Mouse (Mus musculus) left cerebral cortex, adult 8-10 months (tissue): Measurements from ENCODE around the gene Rragd. TPM values are rescaled to one million over a fixed set of nuclear protein-coding genes. Genes with fewer than 3 reads are reported as not detected.

Experiments
- DNase-seq, 2 experiments: peaks; one replicate each; pipeline ENCODE4 v3.0.0; 2022; ENCODE audit warnings: low spot score in 2 of 2
- total RNA-seq, 4 experiments: library from RNA; stranded (reverse); gene quantifications; 2 replicates each; pipeline ENCODE4 v1.2.4; 2022

Gene Rragd
- total RNA-seq, 4 experiments from 2014 or later, result 95.8 to 117 (median 104) TPM

GRCm38 (mm10) chr4:33032045-33032444 lies 49.2 kb downstream of the Rragd start:
- DNase-seq, result no peak

GRCm38 (mm10) chr4:33033515-33033914 lies 50.7 kb downstream of the Rragd start:
- DNase-seq, result no peak

GRCm38 (mm10) chr4:33039826-33040225 lies 57.0 kb downstream of the Rragd start:
- no peak for DNase-seq

- no peak for DNase-seq
Measured at GRCm38 (mm10) chr4:33049601-33050000, 66.8 kb downstream of the Rragd start.

- peak in 1 of 2 experiments; percentile 41 for DNase-seq
Measured at GRCm38 (mm10) chr4:33052055-33052454, 69.2 kb downstream of the Rragd start.

- DNase-seq, result no peak
Measured at GRCm38 (mm10) chr4:33052650-33053049, 69.8 kb downstream of the Rragd start.

GRCm38 (mm10) chr4:33054426-33054825 lies 71.6 kb downstream of the Rragd start:
- DNase-seq, result no peak

- no peak for DNase-seq
Measured at GRCm38 (mm10) chr4:33056317-33056716, 73.5 kb downstream of the Rragd start.

- peak; percentile 18 to 50 for DNase-seq
Measured at GRCm38 (mm10) chr4:33057890-33058687, 75.3 kb downstream of the Rragd start.

GRCm38 (mm10) chr4:33061158-33061557 lies 78.3 kb downstream of the Rragd start:
- DNase-seq, result no peak

- no peak for DNase-seq
Measured at GRCm38 (mm10) chr4:33062981-33063380, 80.1 kb downstream of the Rragd start, which contains the start of gene Gabrr2. Gene Gabrr2 (plus strand): TSS chr4:33062999.

GRCm38 (mm10) chr4:33064986-33065385 lies 82.1 kb downstream of the Rragd start:
- no peak for DNase-seq

- DNase-seq, result no peak
Measured at GRCm38 (mm10) chr4:33066223-33066960, 83.6 kb downstream of the Rragd start.

- no peak for DNase-seq
Measured at GRCm38 (mm10) chr4:33067331-33067730, 84.5 kb downstream of the Rragd start.

- DNase-seq, result no peak
Measured at GRCm38 (mm10) chr4:33067826-33068225, 85.0 kb downstream of the Rragd start.

- DNase-seq, result peak in 1 of 2 experiments; percentile 47
Measured at GRCm38 (mm10) chr4:33068894-33069293, 86.1 kb downstream of the Rragd start.

- no peak for DNase-seq
Measured at GRCm38 (mm10) chr4:33070326-33070725, 87.5 kb downstream of the Rragd start.

GRCm38 (mm10) chr4:33071337-33071736 lies 88.5 kb downstream of the Rragd start:
- DNase-seq, result no peak
